Mouse (Mus musculus) megakaryocyte, adult 5-6 weeks (primary cell): Measurements from ENCODE around the gene Smyd3. TPM values are rescaled to one million over a fixed set of nuclear protein-coding genes. Genes with fewer than 3 reads are reported as not detected.
A peak's percentile ranks its signal among the peaks of the same experiment; 100 is the strongest.

ENCODE experiments used
- ATAC-seq: 2 replicates; pipeline ENCODE4 v1.8.0; 2016; ENCODE audit warnings: mild to moderate bottlenecking, inconsistent platforms; ENCODE audit not compliant: poor library complexity, severe bottlenecking
- total RNA-seq, 2 experiments: library from RNA; stranded (forward) in 1 of 2; stranded (reverse) in 1 of 2; fragments of 153-499, 151-499 nt in 1 of 2; fragments of 221-1000, 200-1000 nt in 1 of 2; gene quantifications; 2 replicates each; pipeline versions ENCODE4 v1.2.3 to v1.2.4; 2015 to 2017

Smyd3 gene
- total RNA-seq, 2 experiments from 2014 or later: 13.7 to 14.8 TPM

GRCm38 (mm10) chr1:178994263-178994662 lies 523.6 kb downstream of the Smyd3 start:
- ATAC-seq: no peak

- no peak for ATAC-seq
Observed at GRCm38 (mm10) chr1:178992503-178992902, 525.3 kb downstream of the Smyd3 start.

GRCm38 (mm10) chr1:178991470-178991869 lies 526.4 kb downstream of the Smyd3 start:
- peak; percentile 85 for ATAC-seq

GRCm38 (mm10) chr1:178991045-178991444 lies 526.8 kb downstream of the Smyd3 start:
- no peak for ATAC-seq

GRCm38 (mm10) chr1:178989485-178989884 lies 528.4 kb downstream of the Smyd3 start:
- ATAC-seq: no peak

GRCm38 (mm10) chr1:178988176-178988575 lies 529.7 kb downstream of the Smyd3 start:
- ATAC-seq: no peak

GRCm38 (mm10) chr1:178981641-178982040 lies 536.2 kb downstream of the Smyd3 start:
- no peak for ATAC-seq

- no peak for ATAC-seq
Observed at GRCm38 (mm10) chr1:178980185-178980584, 537.7 kb downstream of the Smyd3 start.

- no peak for ATAC-seq
Observed at GRCm38 (mm10) chr1:178978617-178979245, 539.1 kb downstream of the Smyd3 start.

- ATAC-seq: no peak
Observed at GRCm38 (mm10) chr1:178972055-178972454, 545.8 kb downstream of the Smyd3 start.

- no peak for ATAC-seq
Observed at GRCm38 (mm10) chr1:178961661-178962060, 556.2 kb downstream of the Smyd3 start.

GRCm38 (mm10) chr1:178960015-178960559 lies 557.8 kb downstream of the Smyd3 start:
- peak; percentile 77 for ATAC-seq

- no peak for ATAC-seq
Observed at GRCm38 (mm10) chr1:178958641-178959040, 559.2 kb downstream of the Smyd3 start.

- ATAC-seq: peak; percentile 75
Observed at GRCm38 (mm10) chr1:178952910-178953309, 564.9 kb downstream of the Smyd3 start.

GRCm38 (mm10) chr1:178942251-178942963 lies 575.4 kb downstream of the Smyd3 start:
- no peak for ATAC-seq

- ATAC-seq: no peak
Observed at GRCm38 (mm10) chr1:178940353-178940752, 577.5 kb downstream of the Smyd3 start.

GRCm38 (mm10) chr1:178936976-178937375 lies 580.9 kb downstream of the Smyd3 start:
- no peak for ATAC-seq

- no peak for ATAC-seq
Observed at GRCm38 (mm10) chr1:178936457-178936856, 581.4 kb downstream of the Smyd3 start.

- ATAC-seq: no peak
Observed at GRCm38 (mm10) chr1:178933953-178934637, 583.7 kb downstream of the Smyd3 start.

- ATAC-seq: no peak
Observed at GRCm38 (mm10) chr1:178929531-178929930, 588.3 kb downstream of the Smyd3 start.

- peak; percentile 89 for ATAC-seq
Observed at GRCm38 (mm10) chr1:178924492-178925183, 593.2 kb downstream of the Smyd3 start.
